Mouse (Mus musculus) E14TG2a.4 (cell line): ENCODE results near the gene Ddx58.

ENCODE experiments used
- CTCF ChIP-seq: conservative IDR thresholded peaks from 2 replicates; pipeline ENCODE4 v1.5.1; 2014; ENCODE audit warnings: low read length
- POU5F1 ChIP-seq: IDR thresholded peaks from 2 replicates; pipeline ENCODE4 v1.6.1; 2014; ENCODE audit warnings: low read length, borderline replicate concordance

- no peak for TF ChIP-seq CTCF
- no peak for TF ChIP-seq POU5F1
These were observed 37.4 kb downstream of the Ddx58 start for GRCm38 (mm10) chr4:40202205-40202604.
